Comparison of ENCODE assay signal across 19 mouse cellular contexts in the genomic region with DNA sequence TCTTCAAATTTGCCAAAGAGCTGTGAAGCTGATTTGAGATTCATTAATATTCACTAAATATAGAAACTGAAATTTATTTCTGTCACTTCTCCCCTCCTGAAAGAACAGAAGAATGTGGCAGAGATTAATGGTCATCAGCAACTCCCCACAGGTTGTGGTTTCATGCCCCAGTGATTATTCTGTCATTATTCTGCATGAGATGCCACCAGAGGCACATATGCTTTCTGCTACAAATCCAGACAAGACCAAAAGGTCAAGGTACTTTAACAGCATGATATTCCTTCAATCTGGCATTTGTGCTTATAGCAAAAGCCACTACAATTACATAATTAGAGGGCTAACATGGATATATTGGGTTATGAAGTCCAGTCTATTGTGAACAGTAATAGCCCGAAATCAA. TPM values are rescaled to one million over a fixed set of nuclear protein-coding genes. Genes with fewer than 3 reads are reported as not detected.
DNase-seq lines count a peak whose midpoint lies in the region; ATAC-seq and TF ChIP-seq lines count a peak whose summit lies in the region.
"Had no signal": no experiment of that assay in that cellular context is flagged by ENCODE, and none has a peak within 500 bp of the region (broad histone marks: within the 10 kb centered on the region; RNA-seq: fewer than 3 reads in every experiment).

No protein-coding gene starts in this region.

- no peak overlapping the region for H3K27ac ChIP-seq in hindbrain, postnatal 0 days
- H3K27ac ChIP-seq in hindbrain, embryonic 12.5 days = no peak overlapping the region
- H3K27ac ChIP-seq in liver, postnatal 0 days (ENCODE audit: low read depth) = no peak overlapping the region
- no peak overlapping the region for H3K27ac ChIP-seq in kidney, embryonic 15.5 days
- H3K27ac ChIP-seq: embryonic facial prominence, embryonic 12.5 days; hindbrain, embryonic 15.5 days; liver, embryonic 15.5 days; neural tube, embryonic 13.5 days had no signal

- H3K36me3 ChIP-seq in hindbrain, postnatal 0 days (ENCODE audit: insufficient read depth, low read length) = no peaks in the 10 kb centered on the region
- no peaks in the 10 kb centered on the region for H3K36me3 ChIP-seq in hindbrain, embryonic 12.5 days
- H3K36me3 ChIP-seq in liver, postnatal 0 days (replicated peaks; ENCODE audit: insufficient read depth, low read length) = no peaks in the 10 kb centered on the region
- no peaks in the 10 kb centered on the region for H3K36me3 ChIP-seq in kidney, embryonic 15.5 days
- H3K36me3 ChIP-seq: embryonic facial prominence, embryonic 12.5 days; hindbrain, embryonic 15.5 days; liver, embryonic 15.5 days; neural tube, embryonic 13.5 days had no signal

- H3K27me3 ChIP-seq in hindbrain, postnatal 0 days (ENCODE audit: insufficient read depth, low read length) = no peaks in the 10 kb centered on the region
- H3K27me3 ChIP-seq in hindbrain, embryonic 12.5 days = no peaks in the 10 kb centered on the region
- no peaks in the 10 kb centered on the region for H3K27me3 ChIP-seq in liver, postnatal 0 days (ENCODE audit: insufficient read depth, low read length)
- no peaks in the 10 kb centered on the region for H3K27me3 ChIP-seq in kidney, embryonic 15.5 days
- H3K27me3 ChIP-seq: embryonic facial prominence, embryonic 12.5 days; hindbrain, embryonic 15.5 days; liver, embryonic 15.5 days; neural tube, embryonic 13.5 days had no signal

- WGBS in hindbrain, postnatal 0 days = 72% methylated on average over 1 of the region's 1 CpGs
- WGBS in hindbrain, embryonic 12.5 days = 61% methylated on average over 1 of the region's 1 CpGs
- 82% methylated on average over 1 of the region's 1 CpGs for WGBS in liver, postnatal 0 days (ENCODE audit: insufficient replicate concordance)
- 87% methylated on average over 1 of the region's 1 CpGs for WGBS in kidney, embryonic 15.5 days

- TF ChIP-seq CTCF in hindbrain, postnatal 0 days (IDR thresholded peaks at IDR 0.05; ENCODE audit: low read depth) = no peak
- no peak for TF ChIP-seq CTCF in brain, embryonic 14.5 days (IDR thresholded peaks at IDR 0.05; ENCODE audit: borderline replicate concordance, extremely low read depth, insufficient read depth, insufficient read length)
- no peak for TF ChIP-seq CTCF in liver, postnatal 0 days (IDR thresholded peaks at IDR 0.05; ENCODE audit: low read depth)

- DNase-seq in hindbrain, postnatal 0 days (ENCODE audit: low spot score) = peak; percentile 58
- peak; percentile 42 for DNase-seq in brain, embryonic 14.5 days (ENCODE audit: low read depth)
- DNase-seq in cerebellum, adult 9-10 months = peak; percentile 91
- DNase-seq in mesoderm, embryonic 11.5 days (ENCODE audit: low read depth, low spot score) = peak; percentile 39
- no peak for DNase-seq in liver, postnatal 0 days
- DNase-seq: adrenal gland, postnatal 14 days; gastrocnemius, postnatal 10 days; kidney, adult 11 months; kidney, postnatal 25 days; layer of hippocampus, adult 9-11 months; lung, postnatal 10 days; thymus, postnatal 14 days had no signal

- no peak for TF ChIP-seq EP300 in liver, postnatal 0 days (IDR thresholded peaks at IDR 0.05; ENCODE audit: low read depth)

- no peaks in the 10 kb centered on the region for H3K9me3 ChIP-seq in hindbrain, postnatal 0 days (ENCODE audit: low read length)
- no peaks in the 10 kb centered on the region for H3K9me3 ChIP-seq in hindbrain, embryonic 12.5 days (replicated peaks)
- H3K9me3 ChIP-seq in liver, postnatal 0 days (ENCODE audit: low read length) = no peaks in the 10 kb centered on the region
- H3K9me3 ChIP-seq in kidney, embryonic 15.5 days (replicated peaks) = no peaks in the 10 kb centered on the region
- H3K9me3 ChIP-seq: embryonic facial prominence, embryonic 12.5 days; hindbrain, embryonic 15.5 days; liver, embryonic 15.5 days; neural tube, embryonic 13.5 days had no signal

- H3K4me1 ChIP-seq in hindbrain, postnatal 0 days (ENCODE audit: insufficient read depth, low read length) = no peaks in the 10 kb centered on the region
- no peaks in the 10 kb centered on the region for H3K4me1 ChIP-seq in hindbrain, embryonic 12.5 days
- no peaks in the 10 kb centered on the region for H3K4me1 ChIP-seq in liver, postnatal 0 days (ENCODE audit: insufficient read depth)
- H3K4me1 ChIP-seq in kidney, embryonic 15.5 days = no peaks in the 10 kb centered on the region
- H3K4me1 ChIP-seq: embryonic facial prominence, embryonic 12.5 days; hindbrain, embryonic 15.5 days; liver, embryonic 15.5 days; neural tube, embryonic 13.5 days had no signal

- no peak overlapping the region for H3K9ac ChIP-seq in hindbrain, postnatal 0 days (replicated peaks; ENCODE audit: low read length)
- H3K9ac ChIP-seq in hindbrain, embryonic 12.5 days = no peak overlapping the region
- H3K9ac ChIP-seq in liver, postnatal 0 days (replicated peaks) = no peak overlapping the region
- H3K9ac ChIP-seq in kidney, embryonic 15.5 days = no peak overlapping the region
- H3K9ac ChIP-seq: embryonic facial prominence, embryonic 12.5 days; hindbrain, embryonic 15.5 days; liver, embryonic 15.5 days; neural tube, embryonic 13.5 days had no signal

- no peak for ATAC-seq in hindbrain, postnatal 0 days
- no peak for ATAC-seq in hindbrain, embryonic 12.5 days (ENCODE audit: low FRiP score)
- ATAC-seq in liver, postnatal 0 days = no peak
- ATAC-seq in kidney, embryonic 15.5 days (replicated peaks; ENCODE audit: low FRiP score) = no peak

- no peak for TF ChIP-seq POLR2A in brain, embryonic 14.5 days (IDR thresholded peaks at IDR 0.05; ENCODE audit: borderline replicate concordance, extremely low read depth, insufficient read depth, insufficient read length, poor library complexity, severe bottlenecking)

- no peak overlapping the region for H3K4me3 ChIP-seq in hindbrain, postnatal 0 days (ENCODE audit: low read length)
- no peak overlapping the region for H3K4me3 ChIP-seq in hindbrain, embryonic 12.5 days
- H3K4me3 ChIP-seq in liver, postnatal 0 days (ENCODE audit: low read depth, low read length) = no peak overlapping the region
- no peak overlapping the region for H3K4me3 ChIP-seq in kidney, embryonic 15.5 days (replicated peaks)
- H3K4me3 ChIP-seq: embryonic facial prominence, embryonic 12.5 days; hindbrain, embryonic 15.5 days; liver, embryonic 15.5 days; neural tube, embryonic 13.5 days had no signal

- H3K4me2 ChIP-seq in hindbrain, postnatal 0 days (ENCODE audit: low read depth, low read length) = no peak overlapping the region
- no peak overlapping the region for H3K4me2 ChIP-seq in hindbrain, embryonic 12.5 days (replicated peaks)
- no peak overlapping the region for H3K4me2 ChIP-seq in liver, postnatal 0 days (ENCODE audit: low read depth, low read length)
- H3K4me2 ChIP-seq in kidney, embryonic 15.5 days = no peak overlapping the region
- H3K4me2 ChIP-seq: embryonic facial prominence, embryonic 12.5 days; hindbrain, embryonic 15.5 days; liver, embryonic 15.5 days; neural tube, embryonic 13.5 days had no signal

RNA-seq across cellular contexts. Expression of a gene that starts 35.8 kb away (rescaled TPM):
- 50.8 and 61.0 TPM in 2 replicates for total RNA-seq in hindbrain, postnatal 0 days (2014; rRNA removed)
- 12.3 and 13.5 TPM in 2 replicates for polyA plus RNA-seq in hindbrain, postnatal 0 days (2015; fragmentation: Nextera tagmentation; extraction: Ambion mirVana)
- 2.5 and 3.0 TPM in 2 replicates for polyA plus RNA-seq in hindbrain, embryonic 12.5 days (2016; fragmentation: Nextera tagmentation; extraction: Ambion mirVana)
- 3.0 and 7.3 TPM in 2 replicates for polyA plus RNA-seq in brain, embryonic 14.5 days (2012; rRNA removed)
- polyA plus RNA-seq in liver, postnatal 0 days (2015; fragmentation: Nextera tagmentation; extraction: Ambion mirVana) = not detected in 2 replicates
- polyA plus RNA-seq in kidney, embryonic 15.5 days (2015; fragmentation: Nextera tagmentation; extraction: Ambion mirVana) = 0.19 and 0.52 TPM in 2 replicates
- total RNA-seq: megakaryocyte, adult 5-6 weeks had no signal
- polyA plus RNA-seq: liver, embryonic 15.5 days had no signal
